Mouse (Mus musculus): ENCODE results near the gene Ppp1r27. TPM values are rescaled to one million over a fixed set of nuclear protein-coding genes. Genes with fewer than 3 reads are reported as not detected.
"Not testable (repeated sequence)": the region's sequence is repeated elsewhere in the genome, so short reads cannot be mapped to it uniquely, and the experiment has no call there.

Gene Ppp1r27
- not detected in 2 replicates for polyA plus RNA-seq (2016; fragmentation: Nextera tagmentation; extraction: Ambion mirVana)

DNA sequence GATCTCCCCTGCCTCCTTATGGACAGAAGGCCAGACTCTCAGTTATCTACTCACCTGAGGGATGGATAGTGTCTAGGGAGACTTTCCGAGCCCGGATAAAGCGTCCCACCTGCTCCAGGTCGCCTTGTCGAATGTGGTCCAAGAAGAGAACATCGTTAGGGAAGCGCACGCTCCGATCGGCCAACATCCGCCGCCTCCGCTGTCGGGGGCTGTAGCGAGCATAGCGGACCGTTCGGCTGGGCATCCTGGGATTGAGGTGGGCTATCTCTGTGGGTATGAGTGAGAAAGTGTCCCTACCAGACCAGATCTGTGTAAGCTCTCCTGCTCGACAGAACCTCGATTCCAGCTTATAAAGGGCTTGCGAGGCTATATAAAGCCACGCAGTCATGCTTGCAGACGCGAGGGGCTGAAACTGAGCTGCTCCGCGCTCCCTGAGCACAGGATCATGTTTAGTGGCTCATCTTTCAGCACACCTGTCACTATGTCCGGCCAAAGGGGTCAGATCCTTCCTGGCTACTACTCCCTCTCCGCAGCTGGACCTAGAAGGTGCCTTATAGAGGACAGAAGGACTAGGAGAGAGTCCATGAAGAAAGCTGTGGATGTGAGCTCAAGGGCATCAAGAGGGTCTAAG lies at the start of gene Ppp1r27:
TSS of gene Ppp1r27 (minus strand) at position 323 of the 631 bp plus-strand sequence.
- Histone ChIP-seq H3K4me2 (replicated peaks) (peak within 1 kb of the TSS; percentile 96), H3K4me3 (peak within 1 kb of the TSS; percentile 88), H3K27me3 (replicated peaks) (no peaks in the 10 kb centered on the region), H3K36me3 (0 out of 2 replicates have a peak, but pooled peaks cover 3% of the 10 kb centered on the region), H3K4me1 (peaks cover 25% of the 10 kb centered on the region), H3K27ac (0 out of 2 replicates have a peak within 1 kb of the TSS, but pooled peaks have one; percentile 37), H3K9ac (peak within 1 kb of the TSS; percentile 98), H3K9me3 (no peaks in the 10 kb centered on the region)
- 94% methylated on average over 28 of the region's 28 CpGs for WGBS
- ATAC-seq (ENCODE audit: low FRiP score, low read depth) = no peak

DNA sequence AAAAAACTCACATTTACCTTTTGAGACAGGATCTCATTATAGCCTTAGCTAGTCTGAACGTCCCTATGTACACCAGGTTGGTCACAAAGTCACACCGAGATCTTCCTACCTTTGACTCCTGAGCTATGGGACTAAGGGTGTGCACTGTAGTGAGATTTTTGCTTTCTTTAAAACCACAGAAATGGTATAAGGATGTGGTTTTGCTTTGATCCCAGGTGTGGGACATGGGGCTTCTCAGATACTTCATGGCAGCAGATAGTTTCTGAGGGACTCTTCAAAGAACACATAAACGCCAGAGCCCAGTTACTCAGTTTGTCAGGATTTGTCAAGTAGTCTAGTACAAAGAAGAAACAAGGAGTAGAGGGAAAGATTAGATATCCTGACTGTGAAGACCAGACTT lies 49.8 kb upstream of the Ppp1r27 start:
- Histone ChIP-seq H3K27ac (no peak overlapping the region), H3K9ac (no peak overlapping the region), H3K36me3 (peaks cover 58% of the 10 kb centered on the region), H3K9me3 (no peaks in the 10 kb centered on the region), H3K4me3 (no peak overlapping the region), H3K4me2 (replicated peaks) (no peak overlapping the region), H3K27me3 (replicated peaks) (no peaks in the 10 kb centered on the region), H3K4me1 (peaks cover 23% of the 10 kb centered on the region)
- no peak for ATAC-seq (ENCODE audit: low FRiP score, low read depth)
- WGBS = 98% methylated on average over 3 of the region's 3 CpGs

DNA sequence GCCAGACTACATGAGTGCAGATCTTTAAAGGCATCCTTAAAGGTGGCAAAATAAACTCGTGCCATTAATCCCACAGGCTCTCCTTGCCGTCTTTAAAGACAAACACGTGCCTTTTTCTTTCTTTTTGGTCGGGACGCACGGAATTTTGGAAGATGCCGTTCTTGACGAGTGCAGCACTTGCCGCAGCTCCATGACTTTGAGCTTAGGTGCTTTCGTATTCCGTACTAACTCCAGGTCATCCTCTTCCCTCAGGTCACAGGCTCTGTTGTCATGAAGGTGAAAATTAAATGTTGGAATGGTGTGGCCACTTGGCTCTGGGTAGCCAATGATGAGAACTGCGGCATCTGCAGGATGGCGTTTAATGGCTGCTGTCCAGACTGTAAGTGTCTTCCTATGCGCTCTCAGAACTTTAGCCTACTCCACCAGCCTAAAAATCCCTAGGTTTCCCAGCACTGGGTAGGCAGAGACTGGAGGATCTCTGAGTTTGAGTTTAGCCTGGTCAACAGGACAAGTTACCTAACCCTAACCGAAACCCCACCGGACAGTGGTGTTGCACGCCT lies 48.1 kb upstream of the Ppp1r27 start:
- ATAC-seq (ENCODE audit: low FRiP score, low read depth) = peak; percentile 45; the same call in 1 of the 2 replicates
- 0 out of 2 replicates have a peak overlapping the region, but pooled peaks have one; percentile 1 for H3K27ac ChIP-seq
- 50% methylated on average over 17 of the region's 17 CpGs for WGBS
- no peaks in the 10 kb centered on the region for H3K9me3 ChIP-seq
- H3K9ac ChIP-seq = peak overlapping the region; percentile 99
- H3K27me3 ChIP-seq (replicated peaks) = no peaks in the 10 kb centered on the region
- H3K4me1 ChIP-seq = peaks cover 23% of the 10 kb centered on the region
- peak overlapping the region; percentile 98 for H3K4me2 ChIP-seq (replicated peaks)
- peaks cover 57% of the 10 kb centered on the region for H3K36me3 ChIP-seq
- peak overlapping the region; percentile 100 for H3K4me3 ChIP-seq

DNA sequence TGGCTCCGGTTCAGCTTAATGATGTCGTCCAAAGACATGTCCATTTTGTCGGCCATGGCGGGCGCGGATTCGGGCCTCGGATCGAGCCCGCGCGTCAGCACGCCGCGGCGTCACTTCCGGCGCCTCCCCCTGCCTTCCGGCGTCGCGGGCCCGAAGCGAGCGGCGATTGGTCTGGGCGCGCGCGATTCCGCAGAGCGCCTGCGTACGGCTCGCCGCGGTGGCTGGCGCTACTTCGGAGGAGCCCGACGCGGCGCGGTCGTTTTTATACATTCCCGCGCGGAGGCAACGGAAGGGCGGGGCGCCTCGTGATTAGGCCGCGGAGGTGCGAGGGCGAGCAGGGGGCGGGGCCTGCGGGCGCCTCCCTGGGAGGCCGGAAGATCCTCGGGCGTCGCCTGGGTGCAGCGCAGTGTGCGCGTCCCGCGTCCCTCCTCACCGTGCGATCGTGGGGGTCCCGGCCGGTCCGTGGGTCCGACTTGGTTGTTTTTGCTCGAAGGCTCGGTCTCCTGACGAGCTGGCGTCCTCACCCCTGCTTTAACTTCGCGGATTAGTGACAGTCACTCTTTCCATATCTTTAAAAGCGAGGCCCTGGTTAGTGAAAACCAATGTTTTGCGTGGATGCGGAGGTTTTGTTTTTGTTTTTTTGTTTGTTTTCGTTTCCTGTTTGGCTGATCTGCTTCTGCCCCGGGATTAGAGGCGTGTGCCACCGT lies 47.5 kb upstream of the Ppp1r27 start, which contains the start of the genes Alyref and Anapc11:
TSS of gene Alyref (minus strand) at position 83 of the 707 bp plus-strand sequence.
TSS of gene Anapc11 (plus strand) at position 139 of the 707 bp plus-strand sequence.
- H3K9ac ChIP-seq = peak within 1 kb of the TSS; percentile 99
- ATAC-seq (ENCODE audit: low FRiP score, low read depth) = peak; percentile 94
- peaks cover 23% of the 10 kb centered on the region for H3K4me1 ChIP-seq
- H3K27me3 ChIP-seq (replicated peaks) = no peaks in the 10 kb centered on the region
- H3K9me3 ChIP-seq = no peaks in the 10 kb centered on the region
- H3K27ac ChIP-seq = peak within 1 kb of the TSS; percentile 53; the same call in 1 of the 2 replicates
- peak within 1 kb of the TSS; percentile 100 for H3K4me3 ChIP-seq
- H3K36me3 ChIP-seq = peaks cover 57% of the 10 kb centered on the region
- peak within 1 kb of the TSS; percentile 98 for H3K4me2 ChIP-seq (replicated peaks)
- WGBS = under 1% methylated on average over 88 of the region's 88 CpGs

DNA sequence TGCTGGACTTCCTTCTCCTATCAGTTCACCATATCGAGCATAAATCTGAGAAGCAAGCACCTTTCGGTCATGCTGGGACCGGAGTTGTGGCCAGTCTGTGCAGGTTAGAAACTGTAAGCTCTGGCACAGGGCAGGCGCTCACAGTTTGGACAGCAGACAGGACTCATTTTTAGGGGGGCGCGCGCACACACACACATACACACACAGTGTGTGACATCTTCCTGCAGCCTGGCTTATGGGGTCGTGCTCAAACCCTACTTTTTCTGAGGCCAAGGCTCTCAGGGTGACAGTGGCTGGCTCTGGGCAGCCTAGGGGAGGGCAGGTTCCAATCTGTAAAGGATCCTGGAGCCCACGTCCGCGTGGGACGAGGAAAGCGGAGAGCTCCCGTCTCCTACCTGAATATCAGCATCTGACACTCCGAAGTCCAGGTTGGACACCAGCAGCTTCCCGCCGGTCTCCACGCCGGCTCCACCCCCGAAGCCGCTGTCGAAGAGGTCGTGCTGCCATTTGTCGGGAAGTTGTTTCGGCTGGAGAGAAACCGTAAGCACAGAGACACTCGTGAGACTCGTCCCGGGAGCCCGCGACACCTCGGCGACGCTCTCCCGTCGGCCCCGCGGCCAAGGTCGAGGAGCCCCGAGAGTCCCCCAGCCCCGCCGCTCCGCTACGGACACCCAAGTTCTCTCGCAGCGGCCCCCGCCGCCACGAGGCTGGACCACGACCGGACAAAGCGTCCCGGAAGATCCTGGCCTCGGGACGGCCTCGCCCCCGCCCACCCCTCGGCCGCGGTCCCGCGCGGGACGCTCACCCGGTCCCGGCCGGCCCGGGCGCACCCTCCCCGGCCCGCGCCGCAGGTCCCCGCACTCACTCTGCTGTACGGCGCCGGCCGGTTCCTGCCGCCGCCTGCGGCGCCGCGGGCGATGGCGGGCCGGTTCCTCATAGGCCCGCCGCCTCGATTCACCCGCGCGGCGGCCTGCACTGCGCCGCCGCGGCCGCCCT lies 46.6 kb upstream of the Ppp1r27 start:
- Histone ChIP-seq H3K4me2 (replicated peaks) (peak overlapping the region; percentile 98), H3K9me3 (no peaks in the 10 kb centered on the region), H3K4me3 (peak overlapping the region; percentile 100), H3K36me3 (peaks cover 58% of the 10 kb centered on the region), H3K9ac (peak overlapping the region; percentile 99), H3K27ac (peak overlapping the region; percentile 53; the same call in 1 of the 2 replicates), H3K27me3 (replicated peaks) (no peaks in the 10 kb centered on the region), H3K4me1 (peaks cover 23% of the 10 kb centered on the region)
- WGBS = 5% methylated on average over 99 of the region's 99 CpGs
- ATAC-seq (ENCODE audit: low FRiP score, low read depth) = peak; percentile 58

DNA sequence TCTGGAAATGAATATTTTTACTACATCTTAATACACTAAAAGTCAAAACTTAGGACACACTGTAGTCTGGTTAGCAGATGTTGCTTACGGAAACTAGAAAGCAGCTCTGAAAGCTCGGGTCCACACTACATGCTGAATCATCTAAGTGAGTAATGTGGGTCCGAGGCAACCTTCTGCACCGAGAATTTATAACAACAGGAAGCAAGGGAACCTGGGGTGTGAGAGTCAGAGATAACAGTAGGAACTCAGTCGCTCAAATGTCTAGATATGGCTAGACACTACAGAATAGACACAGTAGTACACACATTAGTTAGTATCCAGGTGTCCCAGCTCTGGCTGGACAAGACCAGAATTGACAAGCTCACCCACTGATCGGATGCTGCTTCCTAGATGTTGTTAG lies 37.6 kb upstream of the Ppp1r27 start:
- 95% methylated on average over 6 of the region's 6 CpGs for WGBS
- Histone ChIP-seq H3K36me3 (peaks cover 89% of the 10 kb centered on the region), H3K9me3 (no peaks in the 10 kb centered on the region), H3K9ac (no peak overlapping the region), H3K4me1 (no peaks in the 10 kb centered on the region), H3K4me3 (no peak overlapping the region), H3K27me3 (replicated peaks) (no peaks in the 10 kb centered on the region), H3K4me2 (replicated peaks) (no peak overlapping the region), H3K27ac (no peak overlapping the region)
- ATAC-seq (ENCODE audit: low FRiP score, low read depth) = no peak

DNA sequence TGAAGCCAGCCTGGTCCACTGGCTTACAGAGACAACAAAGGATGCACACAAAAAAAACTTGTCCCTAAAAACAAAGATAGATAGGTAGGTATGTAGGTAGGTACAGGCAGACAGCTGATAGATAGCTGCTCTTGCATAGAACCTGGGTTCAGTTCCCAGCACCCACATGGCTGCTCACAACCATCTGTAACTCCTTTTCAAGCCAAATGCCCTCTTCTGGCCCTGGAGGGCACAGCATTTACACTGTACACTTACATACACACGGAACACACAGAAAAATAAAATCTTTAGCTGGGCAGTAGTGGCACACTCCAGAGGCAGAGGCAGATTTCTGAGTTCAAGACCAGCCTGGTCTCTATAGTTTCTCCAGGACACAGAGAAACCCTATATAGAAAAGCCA lies 33.0 kb upstream of the Ppp1r27 start:
- 94% methylated on average over 1 of the region's 1 CpGs for WGBS
- no peaks in the 10 kb centered on the region for H3K27me3 ChIP-seq (replicated peaks)
- no peak overlapping the region for H3K4me3 ChIP-seq
- H3K9me3 ChIP-seq = no peaks in the 10 kb centered on the region
- peaks cover 21% of the 10 kb centered on the region for H3K4me1 ChIP-seq
- H3K36me3 ChIP-seq = peaks cover 55% of the 10 kb centered on the region
- H3K27ac ChIP-seq = no peak overlapping the region
- H3K9ac ChIP-seq = no peak overlapping the region
- no peak overlapping the region for H3K4me2 ChIP-seq (replicated peaks)
- ATAC-seq (ENCODE audit: low FRiP score, low read depth) = no peak

DNA sequence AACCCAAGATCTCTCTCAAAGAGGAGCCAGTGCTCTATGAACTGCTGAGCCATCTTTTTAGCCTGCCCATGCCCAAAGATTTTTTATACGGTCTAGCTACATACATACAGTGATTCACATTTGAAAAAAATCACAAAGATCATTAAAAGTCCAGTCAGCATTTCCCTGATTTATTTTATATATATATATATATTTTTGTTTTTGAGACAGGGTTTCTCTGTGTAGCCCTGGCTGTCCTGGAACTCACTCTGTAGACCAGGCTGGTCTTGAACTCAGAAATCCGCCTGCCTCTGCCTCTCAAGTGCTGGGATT lies 32.0 kb upstream of the Ppp1r27 start:
- WGBS = 98% methylated on average over 2 of the region's 2 CpGs

DNA sequence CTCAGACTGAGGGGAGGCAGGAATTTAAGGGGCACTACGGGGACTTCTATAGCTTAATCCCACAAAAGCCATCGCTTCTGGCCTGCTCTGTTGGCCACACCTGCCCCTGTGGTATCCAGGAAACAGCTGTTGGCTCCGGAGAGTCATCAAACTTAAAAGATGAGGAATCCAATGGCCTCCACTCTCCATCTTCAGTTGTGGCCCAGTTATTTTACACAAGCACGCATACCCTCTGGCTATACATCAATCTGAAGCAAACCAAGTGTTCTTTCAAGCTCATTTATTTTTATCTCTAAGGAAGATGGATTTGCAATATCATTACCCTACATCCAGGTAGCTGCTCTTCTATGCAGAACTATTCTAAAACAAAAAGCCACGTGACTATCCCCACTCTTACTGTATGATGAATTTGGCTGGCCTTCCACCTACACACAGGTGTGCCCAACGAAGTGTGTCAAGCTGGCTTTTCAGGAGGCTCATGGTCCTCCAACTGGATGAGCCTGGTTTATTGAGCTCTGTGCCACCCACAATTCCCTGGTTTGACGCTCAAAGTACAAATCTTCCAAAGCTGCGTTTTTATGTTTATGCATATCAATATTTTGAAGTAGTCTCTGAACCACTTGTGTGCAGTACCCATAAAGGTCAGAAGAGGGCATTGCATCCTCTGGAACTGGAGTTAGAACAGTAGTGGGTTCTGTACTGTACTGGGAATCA lies 31.5 kb upstream of the Ppp1r27 start:
- Histone ChIP-seq H3K27ac (peak overlapping the region; percentile 80), H3K9me3 (no peaks in the 10 kb centered on the region), H3K27me3 (replicated peaks) (no peaks in the 10 kb centered on the region), H3K36me3 (peaks cover 58% of the 10 kb centered on the region), H3K4me3 (peak overlapping the region; percentile 98), H3K4me2 (replicated peaks) (peak overlapping the region; percentile 97), H3K9ac (peak overlapping the region; percentile 97), H3K4me1 (peaks cover 30% of the 10 kb centered on the region)
- WGBS = 74% methylated on average over 8 of the region's 8 CpGs
- no peak for ATAC-seq (ENCODE audit: low FRiP score, low read depth)

More for the DNA sequence above, 32.0 kb upstream of the Ppp1r27 start:
- not testable (repeated sequence) for H3K9ac ChIP-seq; ATAC-seq (ENCODE audit: low FRiP score, low read depth); H3K27me3 ChIP-seq (replicated peaks); H3K4me3 ChIP-seq; H3K9me3 ChIP-seq; H3K4me2 ChIP-seq (replicated peaks); H3K27ac ChIP-seq
- Histone ChIP-seq H3K36me3 (peaks cover 58% of the 10 kb centered on the region), H3K4me1 (peaks cover 30% of the 10 kb centered on the region)

DNA sequence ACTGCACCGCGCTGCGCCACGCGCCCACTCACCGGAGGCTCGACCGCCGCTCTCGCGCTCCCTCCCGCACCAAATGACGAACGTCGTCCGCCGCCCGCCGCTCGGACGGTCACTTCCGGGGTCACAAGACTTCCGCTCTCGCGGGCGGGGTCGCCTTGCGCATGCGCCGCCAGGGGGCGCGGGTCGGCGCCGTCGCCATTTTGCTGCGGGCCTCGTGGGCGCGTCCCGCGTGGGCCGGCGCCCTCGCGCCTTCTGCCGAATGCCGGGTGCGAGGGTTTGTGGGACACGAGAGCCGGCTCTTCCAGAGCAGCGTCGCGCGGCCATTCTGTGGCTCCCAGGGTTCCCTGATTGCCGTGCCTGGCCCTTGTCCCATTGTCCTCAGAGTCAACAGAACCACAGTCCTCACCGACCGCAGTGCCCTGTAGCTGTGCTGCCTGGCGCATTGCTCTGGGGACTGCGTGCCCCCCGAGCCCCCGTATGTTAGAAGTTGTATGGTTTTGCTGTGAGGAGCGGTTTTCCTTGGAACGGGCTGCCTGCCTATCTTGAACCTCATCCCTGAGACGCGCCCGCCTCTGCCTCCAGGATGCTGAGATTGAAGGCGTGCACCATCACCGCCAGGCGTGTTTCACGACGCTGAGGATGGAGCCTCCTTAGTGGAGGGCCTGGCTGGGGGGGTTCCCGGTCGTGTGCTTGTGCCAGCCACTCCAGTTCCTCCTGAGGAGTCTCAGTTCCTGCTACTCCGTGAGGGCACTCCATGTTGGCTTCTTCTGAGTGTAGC lies 30.7 kb upstream of the Ppp1r27 start, which contains the start of gene Arhgdia:
TSS of gene Arhgdia (minus strand) at position 135 of the 778 bp plus-strand sequence.
- Histone ChIP-seq H3K36me3 (peaks cover 52% of the 10 kb centered on the region), H3K9me3 (no peaks in the 10 kb centered on the region), H3K4me3 (peak within 1 kb of the TSS; percentile 98), H3K4me1 (peaks cover 30% of the 10 kb centered on the region), H3K9ac (peak within 1 kb of the TSS; percentile 97), H3K27me3 (replicated peaks) (no peaks in the 10 kb centered on the region), H3K4me2 (replicated peaks) (peak within 1 kb of the TSS; percentile 97), H3K27ac (peak within 1 kb of the TSS; percentile 80)
- WGBS = 7% methylated on average over 67 of the region's 75 CpGs
- peak; percentile 39 for ATAC-seq (ENCODE audit: low FRiP score, low read depth)
